Mouse (Mus musculus) G1E (cell line): ENCODE measurements at regions not wholly inside any gene's neighbourhood (a gene's known extent, or its start where the extent isn't known, plus 50 kb on each side); places are given as distances from the start of the nearest gene placed in this dataset.
"Not testable (repeated sequence)": the region's sequence is repeated elsewhere in the genome, so short reads cannot be mapped to it uniquely, and the experiment has no call there.

Source experiments
- ATAC-seq: 2 replicates; pipeline ENCODE4 v1.8.0; 2016; ENCODE audit warnings: mild to moderate bottlenecking; ENCODE audit not compliant: insufficient number of reproducible peaks, poor library complexity, low FRiP score, severe bottlenecking; ENCODE audit errors: extremely low read depth
- DNase-seq: peaks from one replicate; pipeline ENCODE4 v3.0.0; 2012; ENCODE audit warnings: low spot score
- H3K27me3 ChIP-seq: 2 replicates; pipeline ENCODE4 v1.6.1; 2012; ENCODE audit warnings: mild to moderate bottlenecking, low read length, inconsistent platforms; ENCODE audit not compliant: insufficient read depth
- H3K36me3 ChIP-seq: replicated peaks from 2 replicates; pipeline ENCODE3; 2012; ENCODE audit warnings: mild to moderate bottlenecking, inconsistent platforms
- H3K4me1 ChIP-seq: 2 replicates; pipeline ENCODE4 v1.6.1; 2012; ENCODE audit warnings: low read depth, low read length, inconsistent platforms, mixed read lengths; ENCODE audit not compliant: insufficient read depth
- H3K4me3 ChIP-seq: 2 replicates; pipeline ENCODE4 v1.5.1; 2012; ENCODE audit warnings: low read depth, mild to moderate bottlenecking, inconsistent platforms, low read length, moderate library complexity, mixed read lengths
- H3K9me3 ChIP-seq: replicated peaks from 2 replicates; pipeline ENCODE4 v1.6.1; 2012; ENCODE audit warnings: inconsistent platforms
- CTCF ChIP-seq: IDR thresholded peaks from 2 replicates; pipeline ENCODE4 v1.5.1; 2012; ENCODE audit warnings: low read depth, low read length, inconsistent platforms, mixed read lengths
- GATA1 ChIP-seq: IDR thresholded peaks from 2 replicates; pipeline ENCODE4 v1.6.1; 2012; ENCODE audit warnings: borderline replicate concordance, low read length, inconsistent platforms, mixed read lengths
- GATA2 ChIP-seq: IDR thresholded peaks from 2 replicates; pipeline ENCODE4 v1.6.1; 2012; ENCODE audit warnings: low read depth, low read length, inconsistent platforms, borderline replicate concordance
- POLR2AphosphoS5 ChIP-seq: IDR thresholded peaks from 2 replicates; pipeline ENCODE4 v1.6.1; 2012; ENCODE audit warnings: low read depth, low read length, inconsistent platforms; ENCODE audit not compliant: insufficient replicate concordance
- TAL1 ChIP-seq: conservative IDR thresholded peaks from 2 replicates; pipeline ENCODE4 v1.6.1; 2012; ENCODE audit warnings: low read depth, low read length, inconsistent platforms, mixed read lengths

- ATAC-seq = no peak
- H3K27me3 ChIP-seq = no peaks in the 10 kb centered on the region
- TF ChIP-seq POLR2AphosphoS5 (no peak), CTCF (peak; percentile 33; the same call in 1 of the 2 replicates)
Observed at GRCm38 (mm10) chr8:19588715-19589114, 93.8 kb downstream of the Defb7 start.

GRCm38 (mm10) chr8:19601542-19601941 lies 106.6 kb downstream of the Defb7 start:
- DNase-seq, H3K9me3 ChIP-seq, H3K36me3 ChIP-seq, H3K4me1 ChIP-seq, ATAC-seq, H3K4me3 ChIP-seq, H3K27me3 ChIP-seq: not testable (repeated sequence)

More at GRCm38 (mm10) chr8:19588715-19589114, 93.8 kb downstream of the Defb7 start:
- no peak for DNase-seq
- Histone ChIP-seq H3K36me3 (no peaks in the 10 kb centered on the region), H3K9me3 (no peaks in the 10 kb centered on the region), H3K4me3 (no peak overlapping the region), H3K4me1 (no peaks in the 10 kb centered on the region)

GRCm38 (mm10) chr8:19606586-19606985 lies 111.7 kb downstream of the Defb7 start:
- ATAC-seq = no peak
- no peak overlapping the region for H3K4me3 ChIP-seq
- no peaks in the 10 kb centered on the region for H3K4me1 ChIP-seq
- no peaks in the 10 kb centered on the region for H3K27me3 ChIP-seq
- no peak for TF ChIP-seq TAL1
- no peak for TF ChIP-seq POLR2AphosphoS5
- no peak for TF ChIP-seq CTCF
- no peak for TF ChIP-seq GATA2
- TF ChIP-seq GATA1 = no peak
- H3K36me3 ChIP-seq = no peaks in the 10 kb centered on the region
- no peak for DNase-seq
- no peaks in the 10 kb centered on the region for H3K9me3 ChIP-seq

GRCm38 (mm10) chr8:19627514-19627913 lies 101.9 kb upstream of the 4930467E23Rik start:
- Histone ChIP-seq H3K36me3 (no peaks in the 10 kb centered on the region), H3K4me1 (no peaks in the 10 kb centered on the region), H3K27me3 (no peaks in the 10 kb centered on the region), H3K4me3 (no peak overlapping the region), H3K9me3 (no peaks in the 10 kb centered on the region)
- DNase-seq = no peak
- TF ChIP-seq GATA2 (no peak), GATA1 (no peak), CTCF (no peak), POLR2AphosphoS5 (no peak), TAL1 (no peak)
- no peak for ATAC-seq

GRCm38 (mm10) chr8:19648591-19648990 lies 80.8 kb upstream of the 4930467E23Rik start:
- not testable (repeated sequence) for H3K4me3 ChIP-seq, H3K9me3 ChIP-seq, H3K36me3 ChIP-seq, ATAC-seq, H3K4me1 ChIP-seq, H3K27me3 ChIP-seq, DNase-seq
